Mouse (Mus musculus): ENCODE measurements around the gene Gm10334. TPM values are rescaled to one million over a fixed set of nuclear protein-coding genes. Genes with fewer than 3 reads are reported as not detected.
"Not testable (repeated sequence)": the region's sequence is repeated elsewhere in the genome, so short reads cannot be mapped to it uniquely, and the experiment has no call there.

The Gm10334 gene
- polyA plus RNA-seq (2015; fragmentation: Nextera tagmentation; extraction: Ambion mirVana): not detected in 2 replicates

DNA sequence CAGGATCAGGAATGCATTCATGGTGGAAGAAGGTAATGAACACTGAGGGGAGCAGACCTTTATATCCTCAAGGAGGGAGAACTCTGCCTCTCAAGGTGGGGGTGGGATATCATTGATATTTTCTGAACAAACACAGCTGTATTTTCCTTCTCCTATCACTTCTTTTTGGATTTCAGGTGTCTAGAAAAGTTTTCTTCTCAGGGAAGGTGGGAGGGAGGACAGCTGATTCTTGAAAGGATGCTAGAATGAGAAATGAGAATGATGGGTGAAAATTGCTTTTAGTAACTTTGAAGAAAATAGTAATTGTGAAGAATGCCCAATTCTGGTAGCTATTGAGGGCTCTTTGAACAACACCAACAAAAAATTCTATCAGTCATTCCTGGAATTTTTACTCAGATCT, at the start of gene Gm10334:
Gm10334 (minus strand) TSS at position 101 of the 400 bp plus-strand sequence.
- not testable (repeated sequence) for H3K27me3 ChIP-seq; H3K9me3 ChIP-seq; H3K27ac ChIP-seq (replicated peaks); H3K4me1 ChIP-seq (replicated peaks); H3K4me2 ChIP-seq; ATAC-seq (ENCODE audit: low read depth); H3K4me3 ChIP-seq; H3K9ac ChIP-seq; H3K36me3 ChIP-seq

DNA sequence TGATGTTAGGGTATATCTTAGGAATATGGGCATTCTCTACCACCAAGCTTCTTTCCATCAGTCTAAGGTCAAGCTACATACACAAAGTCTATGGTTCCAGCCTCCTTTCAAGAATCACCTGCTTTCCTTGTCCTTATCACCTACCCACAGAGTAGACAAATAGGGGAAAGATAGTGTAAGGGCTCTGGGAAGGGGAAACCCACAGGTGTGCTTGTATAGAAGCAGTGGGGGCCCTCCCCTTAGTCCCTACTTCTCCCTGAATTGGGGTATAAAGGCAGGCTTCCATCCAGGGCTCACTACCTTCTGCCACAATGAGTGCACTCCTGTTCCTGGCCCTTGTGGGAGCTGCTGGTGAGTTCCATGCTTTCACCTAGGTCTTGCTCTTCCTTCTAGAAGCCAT, 12.7 kb upstream of the Gm10334 start, which contains the start of gene Prss1:
Prss1 (plus strand) TSS at position 301 of the 400 bp plus-strand sequence.
- H3K9me3 ChIP-seq; H3K4me2 ChIP-seq; H3K4me3 ChIP-seq; H3K9ac ChIP-seq; H3K36me3 ChIP-seq; H3K27ac ChIP-seq (replicated peaks); H3K27me3 ChIP-seq; ATAC-seq (ENCODE audit: low read depth); H3K4me1 ChIP-seq (replicated peaks): not testable (repeated sequence)

DNA sequence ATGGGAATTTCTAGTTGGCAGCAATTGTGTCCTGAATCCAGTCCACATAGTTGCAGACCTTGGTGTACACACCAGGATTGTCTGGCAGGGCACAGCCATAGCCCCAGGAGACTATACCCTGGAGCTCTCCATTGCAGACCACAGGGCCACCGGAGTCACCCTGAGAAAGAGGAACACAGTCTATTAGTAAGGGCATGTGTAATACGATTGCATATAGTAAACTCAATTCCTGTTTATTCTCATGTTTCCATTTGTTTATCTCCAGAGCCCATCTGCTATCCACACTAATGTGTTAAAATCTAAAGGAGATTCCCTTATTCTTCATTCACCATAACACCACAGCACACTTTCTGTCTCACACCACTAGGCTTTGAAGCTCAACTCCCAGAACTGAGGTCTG, 3.7 kb downstream of the Gm10334 start:
- not testable (repeated sequence) for H3K9ac ChIP-seq; H3K27ac ChIP-seq (replicated peaks); H3K36me3 ChIP-seq; H3K4me2 ChIP-seq; H3K4me1 ChIP-seq (replicated peaks); H3K4me3 ChIP-seq; H3K9me3 ChIP-seq; ATAC-seq (ENCODE audit: low read depth); H3K27me3 ChIP-seq
- 87% methylated on average over 2 of the region's 2 CpGs for WGBS

Other genes with a start within 250 kb of the Gm10334 start
- gene Try4, start 143.9 kb downstream of the Gm10334 start, polyA plus RNA-seq (2015; fragmentation: Nextera tagmentation; extraction: Ambion mirVana): not detected in 2 replicates
- gene Try5, start 129.3 kb downstream of the Gm10334 start, polyA plus RNA-seq (2015; fragmentation: Nextera tagmentation; extraction: Ambion mirVana): not detected in 2 replicates
- gene Try10, start 92.0 kb downstream of the Gm10334 start, polyA plus RNA-seq (2015; fragmentation: Nextera tagmentation; extraction: Ambion mirVana): not detected in 2 replicates
- not detected in 2 replicates for gene Prss3, start 68.5 kb downstream of the Gm10334 start, polyA plus RNA-seq (2015; fragmentation: Nextera tagmentation; extraction: Ambion mirVana)
- not detected in 2 replicates for gene Gm5771, start 53.8 kb downstream of the Gm10334 start, polyA plus RNA-seq (2015; fragmentation: Nextera tagmentation; extraction: Ambion mirVana)
- gene Prss1, start 12.8 kb upstream of the Gm10334 start, polyA plus RNA-seq (2015; fragmentation: Nextera tagmentation; extraction: Ambion mirVana): not detected in 2 replicates
- not detected in 2 replicates for gene Prss2, start 75.6 kb upstream of the Gm10334 start, polyA plus RNA-seq (2015; fragmentation: Nextera tagmentation; extraction: Ambion mirVana)
- 24.1 and 29.8 TPM in 2 replicates for gene Ephb6, start 159.3 kb upstream of the Gm10334 start, polyA plus RNA-seq (2015; fragmentation: Nextera tagmentation; extraction: Ambion mirVana)
- gene Trpv6, start 190.3 kb upstream of the Gm10334 start, polyA plus RNA-seq (2015; fragmentation: Nextera tagmentation; extraction: Ambion mirVana): 0.65 and 0.81 TPM in 2 replicates
- gene Trpv5, start 234.6 kb upstream of the Gm10334 start, polyA plus RNA-seq (2015; fragmentation: Nextera tagmentation; extraction: Ambion mirVana): not detected in 2 replicates
- not detected in 2 replicates for gene Llcfc1, start 238.3 kb upstream of the Gm10334 start, polyA plus RNA-seq (2015; fragmentation: Nextera tagmentation; extraction: Ambion mirVana)